Mouse (Mus musculus) lung, adult 18-20 months (tissue): ENCODE data around the gene Cntfr.

Experiments
- DNase-seq, 2 experiments: peaks; one replicate each; pipeline ENCODE4 v3.0.0; 2022; ENCODE audit warnings: mixed read lengths in 2 of 2

The Cntfr gene

DNA sequence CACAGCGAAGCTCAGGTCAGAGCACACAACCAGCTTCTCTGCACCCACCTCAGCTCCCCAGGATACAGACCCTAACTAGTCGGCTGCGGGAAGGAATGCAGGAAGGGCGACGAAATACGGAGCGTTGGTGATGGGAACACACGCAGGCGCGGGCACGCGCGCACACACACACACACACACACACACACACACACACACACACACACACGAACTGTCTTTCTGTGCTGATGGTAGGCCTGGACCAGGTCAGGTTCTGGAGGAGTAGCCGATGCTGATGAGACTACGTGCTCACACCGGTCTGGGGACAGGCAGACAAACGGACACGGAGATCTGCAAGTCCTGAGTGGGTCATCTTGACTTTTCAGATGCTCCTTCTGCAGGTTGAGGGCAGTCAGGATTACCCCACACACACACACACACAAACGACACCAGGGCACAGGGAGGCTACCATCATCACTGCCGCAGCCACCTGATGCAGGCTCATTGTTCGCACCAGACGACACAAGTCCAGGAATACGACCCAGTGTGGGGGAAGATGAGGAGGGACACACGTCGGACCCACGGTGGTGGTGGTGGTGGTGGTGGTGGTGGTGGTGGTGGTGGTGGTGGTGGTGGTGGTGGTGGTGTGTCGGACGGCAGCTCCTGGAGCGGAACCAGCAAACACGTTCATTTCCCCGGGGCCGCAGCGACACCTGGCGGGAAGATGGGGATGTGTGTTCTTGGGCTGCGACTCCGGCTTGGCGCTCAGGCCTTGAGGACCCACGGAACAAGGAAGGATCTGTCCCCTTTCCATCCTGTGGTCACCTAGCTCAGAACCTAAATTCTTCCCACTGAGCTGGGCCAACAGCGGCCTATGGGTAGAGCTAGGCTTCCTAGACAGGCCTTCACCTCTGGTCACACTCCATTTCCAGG, at the start of gene Cntfr:
Gene Cntfr (minus strand): TSS at position 160 of the 912 bp plus-strand sequence.
- peak; percentile 82 to 84 for DNase-seq

DNA sequence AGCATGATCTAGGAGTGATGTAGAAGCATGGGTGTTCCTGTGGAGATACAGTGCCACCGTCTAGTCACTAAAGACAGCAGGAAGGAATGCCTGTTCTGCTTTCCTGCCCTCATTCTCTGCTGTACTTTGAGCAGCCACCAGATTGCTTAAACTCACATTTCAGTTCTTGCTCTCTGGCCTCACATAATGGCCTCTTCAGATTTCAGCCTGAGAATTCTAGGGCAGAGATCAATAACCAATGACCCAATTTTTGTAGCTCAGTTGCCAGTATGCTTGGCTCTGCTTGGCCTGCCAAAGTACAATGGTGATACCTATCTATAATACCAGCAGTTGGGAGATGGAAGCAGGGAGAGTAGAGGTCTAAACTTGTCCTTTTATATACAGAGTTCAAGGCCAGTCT, 48.1 kb upstream of the Cntfr start:
- DNase-seq: no peak

DNA sequence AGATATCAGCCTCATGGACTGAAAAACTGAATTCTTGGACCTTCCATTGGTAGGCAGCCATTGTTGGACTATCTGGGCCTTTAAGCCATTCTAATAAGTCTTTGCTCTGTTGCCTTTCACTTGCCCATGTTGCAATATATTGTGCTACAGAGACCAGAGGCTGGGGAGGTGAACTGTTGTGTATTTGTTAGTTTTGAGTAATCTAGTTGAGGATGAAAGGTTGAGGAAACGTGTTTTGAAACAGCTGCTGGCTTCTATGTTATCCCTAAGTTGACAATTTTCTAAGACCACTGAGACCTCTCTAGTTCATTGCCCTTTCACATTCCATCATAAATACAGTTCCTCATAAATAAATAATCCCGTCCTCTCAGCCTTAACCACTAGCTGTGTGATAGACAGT, 47.2 kb upstream of the Cntfr start:
- DNase-seq: no peak

DNA sequence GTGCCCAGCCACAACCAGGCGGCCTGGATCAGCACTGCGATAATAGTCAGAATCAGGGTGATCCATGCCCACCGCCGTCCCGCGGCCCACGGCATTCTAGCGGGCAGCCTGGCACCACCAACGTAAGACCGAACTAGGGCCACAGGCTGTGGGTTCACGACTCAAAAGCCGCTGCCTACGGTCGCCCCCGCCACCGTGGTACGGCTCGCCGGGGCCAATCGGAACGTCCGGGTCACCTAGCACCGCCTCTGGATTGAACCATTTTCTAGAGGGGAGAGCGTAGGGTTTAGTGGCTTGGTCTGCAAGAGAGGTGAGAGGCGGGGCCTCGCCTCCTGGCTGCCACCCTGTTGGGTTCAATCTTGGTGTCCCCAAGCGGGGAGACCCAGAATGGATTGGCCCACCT, 44.3 kb upstream of the Cntfr start:
- DNase-seq: peak; percentile 95 to 96

DNA sequence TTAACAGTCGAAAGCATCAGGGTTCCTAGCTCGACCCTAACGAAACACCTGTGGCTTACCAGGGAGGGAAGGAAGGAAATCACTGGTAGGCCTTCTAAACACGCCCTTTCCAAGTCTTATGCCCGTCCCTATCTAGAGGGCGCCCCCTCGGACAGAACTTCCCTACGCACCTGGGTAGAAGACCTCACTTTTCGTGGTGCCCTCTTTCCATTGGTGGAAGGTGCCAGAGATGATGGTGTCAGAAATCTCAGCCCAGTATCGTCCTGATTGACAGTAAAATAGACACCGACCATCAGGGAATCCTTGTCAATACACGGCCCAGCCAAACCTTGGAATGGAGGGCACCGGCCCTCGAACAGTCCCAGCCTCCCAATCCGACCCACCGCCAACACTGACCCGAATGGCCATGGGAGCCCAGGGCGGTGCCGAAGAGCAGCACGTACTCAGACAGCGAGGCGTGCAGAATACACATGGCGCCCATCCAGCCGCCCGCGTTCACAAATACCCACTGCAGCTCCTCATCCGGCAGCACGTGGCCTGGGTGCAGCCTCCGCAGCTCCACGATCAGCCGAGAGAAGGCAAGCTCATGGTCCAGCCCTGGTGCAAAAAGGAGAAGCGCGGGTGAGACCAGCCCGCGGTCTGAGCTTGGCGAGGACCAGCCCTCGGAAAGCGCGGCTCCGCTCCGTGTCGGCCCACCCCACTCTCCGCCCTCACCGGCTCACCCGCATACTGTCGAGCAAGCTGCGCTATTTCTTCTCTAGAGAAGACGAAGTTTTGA, 43.7 kb upstream of the Cntfr start:
- peak in 1 of 2 experiments; percentile 56 for DNase-seq

DNA sequence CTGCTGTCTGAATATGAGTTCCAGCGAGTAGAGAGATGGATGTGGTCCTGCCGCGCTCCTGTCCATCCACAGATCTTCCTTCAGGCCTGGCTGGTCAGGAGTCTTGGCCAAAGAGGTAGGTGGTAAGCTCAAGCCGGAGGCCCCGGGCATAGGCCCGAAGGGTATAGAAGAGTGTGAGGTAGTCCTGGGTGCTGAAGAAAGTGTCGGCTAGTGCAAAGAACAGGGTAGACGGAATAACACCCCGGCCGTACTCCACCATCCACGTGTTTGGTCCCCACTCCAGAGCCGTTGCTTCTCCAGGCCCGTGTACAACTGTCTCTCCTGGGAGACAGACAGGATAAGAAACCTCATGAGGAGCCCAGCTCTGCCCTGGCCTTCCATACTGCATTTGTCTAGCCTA, 42.4 kb upstream of the Cntfr start:
- DNase-seq: no peak

DNA sequence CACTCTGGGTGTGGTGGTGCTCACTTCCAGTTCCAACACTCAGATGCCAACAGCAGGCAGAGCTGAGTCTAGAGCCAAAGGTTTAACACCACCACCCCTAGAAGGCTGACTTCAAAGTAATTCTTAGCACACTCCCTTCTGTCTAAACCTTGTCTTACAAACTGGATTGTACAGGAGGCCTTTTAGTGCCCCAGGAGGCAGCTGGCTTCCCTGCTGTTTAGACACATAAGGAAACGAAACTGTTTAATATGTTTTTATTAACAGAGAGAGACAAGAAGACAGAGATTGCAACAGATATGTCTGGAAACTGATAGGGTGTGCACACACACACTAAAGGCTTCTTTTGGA, 41.3 kb upstream of the Cntfr start:
- no peak for DNase-seq

DNA sequence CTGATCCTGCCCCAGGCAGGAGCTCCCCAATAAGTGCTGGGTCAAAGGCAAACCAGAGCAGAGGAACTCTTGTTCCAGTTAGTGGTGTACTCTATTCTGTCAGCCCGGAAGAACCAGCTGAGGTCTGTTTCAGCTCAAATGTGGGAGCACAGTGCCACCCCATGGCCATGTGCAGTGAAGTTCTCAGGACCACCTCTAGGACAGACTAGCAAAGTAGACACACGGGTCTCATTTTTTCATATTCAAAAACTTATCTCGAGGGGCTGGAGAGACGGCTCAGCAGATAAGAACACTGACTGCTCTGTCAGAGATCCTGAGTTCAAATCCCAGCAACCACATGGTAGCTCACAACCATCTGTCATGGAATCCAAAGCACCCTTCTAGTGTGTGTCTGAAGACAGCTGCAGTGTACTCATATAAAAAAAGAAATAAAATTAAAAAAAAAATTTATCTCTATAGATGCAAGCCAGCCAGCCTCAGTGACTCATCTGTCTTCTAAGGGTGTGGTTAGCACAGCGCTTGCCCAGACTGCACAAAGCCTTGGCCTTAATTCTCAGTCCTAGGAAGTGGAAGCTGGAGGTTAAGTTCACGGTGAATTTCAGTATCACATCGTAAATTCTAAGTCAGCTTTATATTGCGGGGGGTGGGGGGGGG, 40.8 kb upstream of the Cntfr start:
- peak; percentile 70 to 72 for DNase-seq

DNA sequence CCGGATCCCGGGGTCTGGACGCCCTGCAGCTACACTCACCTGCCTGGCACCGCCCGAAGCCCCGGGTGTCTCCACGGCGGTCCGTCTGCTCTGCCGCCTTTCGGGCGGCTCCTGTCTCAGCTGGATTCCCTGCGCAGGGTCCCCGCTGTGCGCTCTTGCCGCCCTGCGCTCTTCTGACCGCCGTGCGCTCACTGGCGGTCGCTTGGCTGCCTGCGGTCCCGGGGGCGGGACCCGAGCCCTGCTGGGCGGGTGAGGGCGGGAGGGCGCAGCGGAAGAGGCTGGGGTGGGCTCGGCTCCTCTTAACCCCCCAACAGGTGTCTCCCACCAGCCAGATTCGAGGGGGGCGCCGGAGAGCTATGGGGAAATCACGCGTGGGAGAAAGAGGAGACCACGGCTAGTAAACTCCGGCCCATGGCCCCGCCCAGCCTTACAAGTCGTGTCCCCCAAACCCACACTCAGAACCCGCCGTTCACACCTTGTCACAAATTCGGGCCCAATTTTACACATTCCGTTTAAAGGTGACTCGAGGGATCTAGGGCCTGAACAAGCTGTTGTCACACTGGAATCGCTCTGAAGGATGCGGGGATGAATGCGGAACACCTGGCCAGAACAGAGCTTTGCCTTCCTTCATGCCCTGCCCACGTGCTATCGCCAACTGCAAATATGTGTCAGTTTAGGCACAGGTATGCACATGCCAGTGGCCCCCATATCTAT, 34.3 kb upstream of the Cntfr start, which contains the start of gene Arid3c:
Gene Arid3c (minus strand): TSS at position 91 of the 714 bp plus-strand sequence.
- DNase-seq: no peak

DNA sequence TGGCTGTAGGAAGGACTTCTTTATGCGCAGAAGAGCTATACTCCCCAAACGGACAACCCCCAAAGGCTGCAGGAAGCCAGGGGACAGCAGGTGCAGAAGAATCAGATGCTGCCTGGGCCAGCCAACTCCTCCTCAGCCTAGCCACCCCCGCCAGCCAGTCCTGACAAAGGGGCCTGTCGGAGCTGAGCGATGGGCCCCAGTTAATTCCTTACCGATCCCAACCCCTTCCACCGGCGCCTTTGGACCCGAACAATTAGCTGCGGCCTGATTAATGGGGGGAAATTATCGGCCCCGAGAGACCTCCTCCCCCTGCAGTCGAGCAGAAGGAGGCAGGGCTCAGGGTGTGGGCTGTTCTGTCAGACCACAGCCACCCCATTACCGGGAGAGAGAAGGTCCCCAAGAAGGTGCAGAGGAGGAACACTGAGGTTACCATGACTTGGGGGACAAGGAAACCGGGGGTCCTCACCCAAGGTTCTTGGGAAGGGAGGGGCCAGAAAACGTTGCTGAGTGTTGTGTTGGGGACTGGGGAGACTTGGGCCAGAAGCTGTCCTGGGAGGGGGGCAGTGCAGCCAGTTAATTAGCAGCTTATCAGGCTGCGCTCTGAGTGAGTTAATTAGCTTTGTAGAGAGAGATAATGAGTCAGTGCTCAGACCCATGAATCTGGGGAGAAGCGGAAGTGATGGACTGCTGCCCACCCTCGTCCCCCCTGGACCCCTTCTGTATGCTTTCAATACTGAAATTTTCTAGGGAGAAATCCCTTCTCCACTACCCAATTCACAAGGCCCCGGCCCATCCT, 30.1 kb upstream of the Cntfr start:
- DNase-seq: no peak

DNA sequence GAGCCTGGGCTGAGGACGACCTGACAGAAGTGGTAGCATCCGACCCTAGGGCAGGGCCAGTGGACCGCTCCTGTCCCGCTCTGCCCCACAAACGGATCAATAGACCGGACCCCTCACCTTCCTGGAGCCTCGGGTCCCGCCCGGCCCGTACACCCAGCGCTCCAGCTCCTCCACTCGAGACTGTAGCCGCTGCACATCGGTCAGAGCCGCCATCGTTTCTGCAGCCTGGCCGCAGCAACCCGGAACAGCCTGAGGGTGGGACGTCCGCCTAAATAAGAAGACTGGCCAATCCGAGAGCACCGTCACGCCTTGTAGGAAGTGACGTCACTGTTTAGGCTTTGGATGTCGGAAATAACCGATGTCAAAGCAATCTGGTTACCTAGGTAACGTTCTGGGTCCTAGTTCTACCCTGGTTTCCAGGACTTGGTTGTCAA, 26.0 kb upstream of the Cntfr start, which contains the start of gene Dctn3:
Gene Dctn3 (minus strand): TSS at position 253 of the 434 bp plus-strand sequence.
- DNase-seq: peak; percentile 91 to 93

DNA sequence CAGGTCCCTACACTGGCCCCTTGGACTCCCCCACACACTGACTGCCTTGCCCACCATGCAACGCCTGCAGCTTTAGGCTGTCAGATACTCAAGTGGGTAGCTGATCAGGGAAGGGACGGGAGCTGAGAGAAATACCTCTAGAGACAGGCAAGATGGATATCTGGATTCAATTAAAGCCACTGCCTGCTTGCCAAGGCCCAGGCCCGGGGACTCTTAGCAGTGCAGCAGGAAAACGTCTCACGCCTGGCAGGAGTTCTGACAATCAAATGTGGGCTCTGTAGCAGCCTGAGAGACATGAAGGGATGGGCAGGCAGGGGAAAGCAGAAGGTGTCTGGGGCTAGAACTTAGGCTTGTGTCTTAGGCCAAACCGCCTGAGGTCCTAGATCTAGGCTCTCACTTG, 19.9 kb upstream of the Cntfr start:
- no peak for DNase-seq

DNA sequence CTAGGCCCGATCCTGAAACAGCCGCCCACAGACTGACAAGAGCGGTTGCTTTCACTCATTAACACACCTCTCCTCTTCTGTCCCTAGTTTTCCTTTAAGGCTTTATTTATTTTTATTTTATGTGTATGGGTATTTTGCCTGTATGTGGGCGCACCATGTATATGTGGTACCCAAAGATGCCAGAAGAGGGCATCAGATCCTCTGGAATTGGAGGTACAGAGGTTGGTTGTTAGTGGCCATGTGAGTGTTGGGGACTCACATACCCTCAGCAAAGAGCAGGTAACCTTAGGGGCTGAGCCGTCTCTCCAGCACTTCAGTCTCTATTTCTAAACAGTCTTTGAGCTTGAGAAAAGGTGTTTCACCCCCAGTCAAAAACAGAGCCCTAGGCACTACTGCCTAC, 18.7 kb upstream of the Cntfr start:
- DNase-seq: peak in 1 of 2 experiments; percentile 45

DNA sequence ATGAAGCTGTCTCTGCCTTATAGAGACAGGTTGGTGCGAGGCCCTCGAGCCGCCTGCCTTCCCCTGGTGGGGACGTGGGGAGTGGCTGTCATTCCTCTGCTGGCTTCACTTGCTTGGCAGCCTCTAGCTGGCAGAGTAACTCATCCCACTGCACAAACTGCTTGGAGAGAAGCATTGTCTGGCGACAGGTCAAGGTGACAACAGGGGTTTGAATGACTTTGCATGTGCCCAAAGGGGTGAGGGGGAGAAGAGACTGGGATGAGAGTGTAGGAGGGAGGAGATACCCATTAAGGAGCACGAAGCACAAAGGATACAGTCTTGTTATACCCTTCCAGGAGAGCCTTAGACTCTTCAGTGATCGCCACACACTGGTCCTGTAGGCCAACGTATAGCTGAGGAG, 18.2 kb upstream of the Cntfr start:
- no peak for DNase-seq

DNA sequence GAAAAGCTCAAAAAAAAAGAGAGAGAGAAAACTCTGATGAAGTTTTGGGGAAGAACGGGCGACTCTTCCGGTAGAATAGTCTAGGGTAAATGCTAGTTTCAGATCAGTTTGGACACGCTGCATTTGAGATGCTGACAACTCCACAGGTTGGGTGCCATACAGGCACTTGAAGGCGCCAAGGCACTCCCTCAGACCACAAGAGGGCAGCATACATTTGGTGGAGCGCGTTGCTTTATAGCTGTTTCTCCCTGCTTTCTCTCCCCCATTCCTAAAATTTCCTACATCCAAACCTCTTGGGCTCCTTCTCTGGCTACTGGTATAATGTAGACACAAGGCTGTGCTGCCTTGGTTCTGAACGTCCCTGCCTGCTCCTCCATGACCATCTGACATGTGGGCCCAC, 17.4 kb upstream of the Cntfr start:
- peak; percentile 56 to 71 for DNase-seq

DNA sequence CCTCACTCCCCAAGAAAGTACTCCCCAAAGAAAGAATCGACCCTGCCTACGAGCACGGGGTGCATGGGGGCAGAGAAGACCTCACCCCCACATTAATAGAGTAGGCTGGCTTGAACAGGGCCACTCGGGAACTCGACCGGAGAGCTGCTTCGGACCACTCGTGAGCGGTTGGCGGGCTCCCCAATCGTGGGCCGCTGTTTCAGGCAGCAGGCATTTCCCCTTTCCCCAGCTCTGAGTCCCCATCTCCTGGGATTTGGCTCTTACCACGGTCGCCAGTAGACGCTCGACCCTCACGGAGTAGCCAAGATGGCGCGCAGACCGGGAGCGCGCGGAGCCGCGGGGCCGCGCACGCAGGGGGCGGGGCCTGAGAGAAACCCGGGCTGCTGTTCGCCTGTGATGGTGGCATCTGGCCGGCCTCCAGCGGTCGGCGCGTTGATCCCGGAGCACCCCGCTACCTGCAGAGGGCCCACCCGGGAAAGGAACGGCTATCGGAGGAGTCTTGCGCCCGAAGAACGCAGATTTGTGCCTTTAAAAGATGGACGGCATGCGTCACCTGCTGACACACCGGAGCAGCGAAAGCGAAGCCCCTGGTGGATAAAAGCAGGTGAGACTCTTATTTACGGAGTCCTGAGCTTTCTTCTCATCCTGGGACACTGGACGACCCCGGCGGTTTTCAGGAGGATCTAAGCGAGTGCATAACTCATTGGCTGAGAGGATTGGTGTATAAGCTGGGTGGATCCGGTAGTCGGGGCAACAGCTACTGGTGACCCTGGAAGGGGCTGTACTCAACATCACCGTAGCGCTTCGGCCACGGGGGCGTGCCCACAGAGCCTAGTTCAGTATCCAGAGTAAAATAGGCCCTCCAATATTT, 16.5 kb upstream of the Cntfr start, which contains the start of gene Rpp25l:
Gene Rpp25l (minus strand): TSS at position 338 of the 871 bp plus-strand sequence.
- peak; percentile 81 to 86 for DNase-seq

DNA sequence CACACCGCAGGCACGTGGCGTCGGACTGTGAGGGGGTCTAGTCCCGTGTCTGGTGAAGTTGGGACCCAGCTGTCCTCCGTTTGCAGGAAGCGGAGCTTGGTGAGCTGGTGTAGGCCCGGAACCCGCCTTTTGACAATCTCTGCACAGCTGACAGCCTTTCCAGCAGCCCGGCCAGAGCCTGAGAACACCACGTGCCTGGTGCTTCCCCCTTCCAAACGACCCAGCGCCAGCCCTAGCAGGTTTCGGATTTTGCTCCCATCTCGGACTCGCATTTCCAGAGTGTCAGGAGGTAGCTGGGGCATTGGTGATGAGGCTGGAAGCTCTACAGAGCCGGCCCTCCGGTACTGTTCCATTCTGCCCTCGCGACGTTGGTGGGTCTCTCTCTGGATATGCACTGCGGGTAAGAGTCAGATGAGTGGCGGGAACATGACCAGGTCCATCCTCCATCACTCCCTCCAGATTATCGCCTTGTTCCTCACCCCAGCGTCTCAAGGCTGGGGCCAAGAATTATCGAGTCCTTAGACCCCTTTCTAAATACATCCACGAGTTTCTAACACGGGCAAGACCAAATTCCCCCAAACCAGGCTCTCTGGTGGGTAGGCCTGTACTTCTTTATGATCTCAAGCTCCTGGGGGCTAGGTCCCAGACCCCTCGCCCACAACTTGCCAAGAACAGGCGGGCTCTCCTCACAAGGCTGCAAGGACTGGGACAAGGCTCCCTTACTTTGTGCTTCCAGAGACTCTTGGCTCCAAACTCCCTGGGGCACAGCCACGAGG, 15.7 kb upstream of the Cntfr start:
- no peak for DNase-seq

DNA sequence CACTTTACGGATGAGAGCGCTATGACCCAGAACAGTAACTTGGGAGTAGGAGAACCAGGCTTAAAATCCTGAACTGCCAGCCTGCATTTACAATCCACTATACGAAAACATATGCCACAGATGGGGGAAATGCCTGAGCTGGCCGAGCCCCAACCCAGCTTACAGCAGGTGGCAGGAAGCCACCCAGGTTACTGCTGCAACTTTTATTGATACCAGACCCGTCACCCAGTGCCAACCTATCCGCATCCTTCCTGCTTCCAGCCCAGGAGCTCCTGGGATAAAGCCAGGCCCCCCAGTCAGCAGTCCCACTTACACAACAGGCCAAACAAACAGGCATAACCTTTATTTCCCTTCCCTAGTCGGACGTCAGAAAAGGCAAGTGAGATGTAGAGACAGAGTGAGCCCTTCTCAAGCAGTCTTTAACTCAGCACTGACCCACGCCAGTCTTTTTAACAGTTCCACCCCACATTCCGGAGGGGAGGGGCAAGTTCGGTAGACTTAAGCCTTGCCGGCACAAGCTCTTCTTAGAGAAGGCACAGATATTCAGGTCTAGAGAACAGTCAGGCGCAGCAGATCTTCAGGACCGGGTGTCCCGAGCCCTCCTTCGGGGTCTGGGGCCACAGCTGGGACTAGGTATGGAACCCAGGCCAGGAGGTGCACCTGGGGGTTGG, 15.0 kb upstream of the Cntfr start:
- no peak for DNase-seq

DNA sequence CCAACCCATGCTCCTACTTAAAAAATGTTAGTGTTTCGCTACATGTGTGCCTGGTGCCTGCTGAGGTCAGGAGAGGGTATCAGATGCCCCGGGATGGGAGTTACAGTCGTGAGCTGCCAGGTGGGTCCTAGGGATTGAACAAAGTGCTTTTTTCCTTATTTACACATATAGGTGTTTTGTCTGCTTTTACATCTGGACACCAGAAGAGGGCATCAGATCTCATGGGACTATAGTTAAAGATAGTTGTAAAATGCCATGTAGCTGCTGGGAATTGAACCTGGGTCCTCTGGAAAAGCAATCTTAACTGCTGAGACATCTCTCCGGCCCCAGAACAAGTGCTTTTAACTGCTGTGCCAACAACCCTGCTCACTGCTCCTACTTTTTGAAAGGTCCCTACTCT, 13.3 kb upstream of the Cntfr start:
- DNase-seq: no peak
